Mouse (Mus musculus): ENCODE measurements at regions not wholly inside any gene's neighbourhood (a gene's known extent, or its start where the extent isn't known, plus 50 kb on each side); places are given as distances from the start of the nearest gene placed in this dataset.
"Not testable (repeated sequence)": the region's sequence is repeated elsewhere in the genome, so short reads cannot be mapped to it uniquely, and the experiment has no call there.

DNA sequence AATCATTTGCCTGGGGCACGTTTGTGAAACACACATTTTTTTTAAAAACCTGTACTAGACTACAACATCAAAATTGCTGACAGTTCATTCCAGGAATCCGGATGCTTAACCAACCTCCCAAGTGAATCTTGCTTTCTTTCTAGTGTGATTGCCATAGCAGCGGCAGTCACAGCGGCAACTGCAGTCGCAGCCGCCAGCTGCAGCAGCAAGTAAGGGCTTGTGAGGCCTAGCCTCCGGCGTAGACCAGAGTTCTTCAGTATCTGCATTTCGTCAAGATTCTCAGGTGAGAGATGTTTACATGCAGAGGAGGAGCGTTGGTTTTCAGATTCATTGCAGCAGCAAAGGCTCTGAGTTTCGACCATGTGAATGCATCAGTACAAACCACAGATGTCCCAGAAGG, 128.7 kb upstream of the Daam1 start:
- Histone ChIP-seq H3K4me2 (replicated peaks; ENCODE audit: low read depth, low read length) (no peak overlapping the region), H3K4me1 (ENCODE audit: insufficient read depth, low read length) (no peaks in the 10 kb centered on the region), H3K9ac (replicated peaks; ENCODE audit: low read length) (no peak overlapping the region), H3K27ac (ENCODE audit: low read length) (no peak overlapping the region), H3K27me3 (ENCODE audit: insufficient read depth, low read length) (no peaks in the 10 kb centered on the region), H3K4me3 (ENCODE audit: low read length) (no peak overlapping the region), H3K9me3 (ENCODE audit: low read length) (peaks cover 6% of the 10 kb centered on the region), H3K36me3 (ENCODE audit: insufficient read depth, low read length) (no peaks in the 10 kb centered on the region)
- WGBS, result 88% methylated on average over 11 of the region's 11 CpGs
- no peak for ATAC-seq (ENCODE audit: low FRiP score, low TSS enrichment)

- no peaks in the 10 kb centered on the region for H3K27me3 ChIP-seq (ENCODE audit: insufficient read depth, low read length)
- no peak for ATAC-seq (ENCODE audit: low FRiP score, low TSS enrichment)
- H3K27ac ChIP-seq (ENCODE audit: low read length), result no peak overlapping the region
- 87% methylated on average over 13 of the region's 13 CpGs for WGBS
- no peak overlapping the region for H3K9ac ChIP-seq (replicated peaks; ENCODE audit: low read length)
- H3K9me3 ChIP-seq (ENCODE audit: low read length), result peaks cover 6% of the 10 kb centered on the region
- H3K4me3 ChIP-seq (ENCODE audit: low read length), result no peak overlapping the region
- H3K36me3 ChIP-seq (ENCODE audit: insufficient read depth, low read length), result no peaks in the 10 kb centered on the region
- no peak overlapping the region for H3K4me2 ChIP-seq (replicated peaks; ENCODE audit: low read depth, low read length)
- no peaks in the 10 kb centered on the region for H3K4me1 ChIP-seq (ENCODE audit: insufficient read depth, low read length)
These were observed 127.6 kb upstream of the Daam1 start for GRCm38 (mm10) chr12:71703146-71703902.

DNA sequence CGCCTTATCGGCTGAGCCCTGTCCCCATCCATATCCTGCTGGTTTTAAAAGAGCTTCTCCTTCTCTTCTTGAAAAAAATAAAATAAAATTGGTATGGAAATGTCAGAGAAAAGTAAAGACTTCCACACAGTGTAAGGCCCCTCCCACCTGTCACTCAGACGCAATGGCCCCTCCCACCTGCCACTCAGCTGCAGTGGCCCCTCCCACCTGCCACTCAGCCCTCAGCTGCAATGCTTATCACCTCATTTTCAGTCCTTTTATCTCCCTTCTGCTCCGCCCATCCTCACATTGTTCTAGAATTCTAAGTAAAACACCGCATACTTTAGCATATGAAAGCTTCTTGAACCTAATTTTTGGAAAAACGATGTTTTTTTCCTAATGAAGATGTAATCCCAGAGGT, 126.4 kb upstream of the Daam1 start:
- Histone ChIP-seq H3K9ac (replicated peaks; ENCODE audit: low read length) (no peak overlapping the region), H3K4me1 (ENCODE audit: insufficient read depth, low read length) (no peaks in the 10 kb centered on the region), H3K36me3 (ENCODE audit: insufficient read depth, low read length) (no peaks in the 10 kb centered on the region), H3K4me3 (ENCODE audit: low read length) (no peak overlapping the region), H3K27me3 (ENCODE audit: insufficient read depth, low read length) (no peaks in the 10 kb centered on the region), H3K27ac (ENCODE audit: low read length) (no peak overlapping the region), H3K4me2 (replicated peaks; ENCODE audit: low read depth, low read length) (no peak overlapping the region), H3K9me3 (ENCODE audit: low read length) (peaks cover 4% of the 10 kb centered on the region)
- no peak for ATAC-seq (ENCODE audit: low FRiP score, low TSS enrichment)
- WGBS, result 80% methylated on average over 6 of the region's 6 CpGs

DNA sequence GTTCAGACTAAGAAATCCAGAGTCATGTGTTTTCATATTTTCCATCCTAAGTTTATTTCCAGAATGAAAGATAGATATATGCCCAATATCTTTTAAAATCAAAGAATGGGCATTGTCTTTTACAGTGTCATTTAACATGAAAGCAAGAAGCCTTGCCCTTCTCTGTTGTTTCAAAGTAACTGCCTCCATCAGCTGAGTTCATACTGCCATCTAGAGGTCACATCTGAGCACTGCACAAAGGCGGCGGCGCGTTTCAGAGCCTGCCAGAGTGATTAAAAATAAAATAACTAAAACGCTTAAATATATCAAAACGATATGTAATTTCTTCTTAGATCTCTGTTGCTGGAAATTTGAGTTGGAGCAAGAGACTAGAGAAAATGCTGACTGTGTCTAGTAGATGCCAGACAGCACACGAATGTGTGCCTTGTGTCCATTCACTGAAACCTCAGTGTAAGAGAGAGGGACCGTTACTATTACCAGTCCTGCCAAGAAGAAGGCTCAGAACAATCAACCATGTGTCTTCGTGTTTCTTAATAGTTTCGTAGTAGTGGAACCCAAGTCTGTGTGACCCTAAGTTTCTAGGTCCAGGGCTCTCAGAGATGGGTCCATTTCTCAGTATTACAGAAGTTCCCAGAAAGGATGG, 123.0 kb upstream of the Daam1 start:
- no peak overlapping the region for H3K9ac ChIP-seq (replicated peaks; ENCODE audit: low read length)
- WGBS, result 27% methylated on average over 10 of the region's 10 CpGs
- H3K27ac ChIP-seq (ENCODE audit: low read length), result no peak overlapping the region
- no peak overlapping the region for H3K4me2 ChIP-seq (replicated peaks; ENCODE audit: low read depth, low read length)
- H3K4me1 ChIP-seq (ENCODE audit: insufficient read depth, low read length), result no peaks in the 10 kb centered on the region
- ATAC-seq (ENCODE audit: low FRiP score, low TSS enrichment), result no peak
- no peaks in the 10 kb centered on the region for H3K36me3 ChIP-seq (ENCODE audit: insufficient read depth, low read length)
- no peak overlapping the region for H3K4me3 ChIP-seq (ENCODE audit: low read length)
- H3K9me3 ChIP-seq (ENCODE audit: low read length), result no peaks in the 10 kb centered on the region
- H3K27me3 ChIP-seq (ENCODE audit: insufficient read depth, low read length), result no peaks in the 10 kb centered on the region

DNA sequence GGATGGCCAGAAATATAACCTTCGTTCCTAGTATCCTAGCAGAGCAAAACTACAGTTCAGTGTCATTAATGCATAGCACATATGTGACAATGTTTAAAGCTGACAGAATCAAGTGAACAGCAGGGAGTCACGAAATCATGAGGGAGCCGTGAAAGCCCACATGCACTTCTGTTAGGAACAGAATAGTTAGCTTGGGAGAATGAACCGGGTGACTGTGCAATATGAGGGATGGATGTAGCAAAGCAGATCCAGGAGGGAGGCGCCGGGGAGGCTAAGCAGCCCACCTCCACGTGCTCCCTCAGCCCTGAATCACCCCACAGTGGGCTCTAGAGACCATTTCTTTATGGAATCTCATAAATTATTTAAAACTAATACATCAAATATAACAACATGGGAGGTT, 116.3 kb upstream of the Daam1 start:
- no peaks in the 10 kb centered on the region for H3K27me3 ChIP-seq (ENCODE audit: insufficient read depth, low read length)
- no peaks in the 10 kb centered on the region for H3K4me1 ChIP-seq (ENCODE audit: insufficient read depth, low read length)
- whole genome bisulfite sequencing, result 67% methylated on average over 7 of the region's 7 CpGs
- H3K27ac ChIP-seq (ENCODE audit: low read length), result no peak overlapping the region
- no peak overlapping the region for H3K4me3 ChIP-seq (ENCODE audit: low read length)
- H3K4me2 ChIP-seq (replicated peaks; ENCODE audit: low read depth, low read length), result no peak overlapping the region
- no peaks in the 10 kb centered on the region for H3K9me3 ChIP-seq (ENCODE audit: low read length)
- no peak for ATAC-seq (ENCODE audit: low FRiP score, low TSS enrichment)
- no peak overlapping the region for H3K9ac ChIP-seq (replicated peaks; ENCODE audit: low read length)
- no peaks in the 10 kb centered on the region for H3K36me3 ChIP-seq (ENCODE audit: insufficient read depth, low read length)

GRCm38 (mm10) chr12:71718412-71718811, 112.5 kb upstream of the Daam1 start:
- not testable (repeated sequence) for H3K4me1 ChIP-seq (ENCODE audit: insufficient read depth, low read length); ATAC-seq (ENCODE audit: low FRiP score, low TSS enrichment); H3K27me3 ChIP-seq (ENCODE audit: insufficient read depth, low read length); H3K4me3 ChIP-seq (ENCODE audit: low read length); H3K9me3 ChIP-seq (ENCODE audit: low read length); H3K36me3 ChIP-seq (ENCODE audit: insufficient read depth, low read length); H3K9ac ChIP-seq (replicated peaks; ENCODE audit: low read length); H3K27ac ChIP-seq (ENCODE audit: low read length); H3K4me2 ChIP-seq (replicated peaks; ENCODE audit: low read depth, low read length)
- WGBS, result 69% methylated on average over 12 of the region's 12 CpGs

DNA sequence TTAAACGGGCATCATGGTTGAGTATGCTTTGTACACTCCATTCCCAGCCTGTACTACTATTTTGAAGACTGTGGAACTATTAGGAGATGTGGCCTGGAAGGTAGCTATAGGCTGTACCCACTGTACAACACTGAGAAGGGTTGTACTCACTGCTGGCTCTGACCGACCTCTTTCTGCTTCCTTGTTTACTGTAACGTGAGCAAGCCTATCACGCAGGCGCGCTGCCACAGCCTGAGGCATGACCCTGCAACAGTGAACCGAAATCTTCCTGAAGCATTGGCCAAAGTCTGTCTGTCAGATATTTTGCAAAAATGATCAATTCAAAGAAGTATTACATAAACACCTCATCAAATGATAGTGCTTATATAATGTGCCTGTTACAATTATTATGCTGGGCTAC, 112.0 kb upstream of the Daam1 start:
- no peak overlapping the region for H3K4me2 ChIP-seq (replicated peaks; ENCODE audit: low read depth, low read length)
- no peak overlapping the region for H3K9ac ChIP-seq (replicated peaks; ENCODE audit: low read length)
- no peak for ATAC-seq (ENCODE audit: low FRiP score, low TSS enrichment)
- no peaks in the 10 kb centered on the region for H3K9me3 ChIP-seq (ENCODE audit: low read length)
- WGBS, result 48% methylated on average over 7 of the region's 7 CpGs
- no peaks in the 10 kb centered on the region for H3K27me3 ChIP-seq (ENCODE audit: insufficient read depth, low read length)
- H3K36me3 ChIP-seq (ENCODE audit: insufficient read depth, low read length), result no peaks in the 10 kb centered on the region
- no peaks in the 10 kb centered on the region for H3K4me1 ChIP-seq (ENCODE audit: insufficient read depth, low read length)
- H3K4me3 ChIP-seq (ENCODE audit: low read length), result no peak overlapping the region
- no peak overlapping the region for H3K27ac ChIP-seq (ENCODE audit: low read length)

GRCm38 (mm10) chr12:71725140-71725539, 105.7 kb upstream of the Daam1 start:
- Histone ChIP-seq H3K36me3 (ENCODE audit: insufficient read depth, low read length) (no peaks in the 10 kb centered on the region), H3K9ac (replicated peaks; ENCODE audit: low read length) (no peak overlapping the region), H3K4me1 (ENCODE audit: insufficient read depth, low read length) (peaks cover 4% of the 10 kb centered on the region; the same call in 1 of the 2 replicates), H3K27me3 (ENCODE audit: insufficient read depth, low read length) (no peaks in the 10 kb centered on the region), H3K4me2 (replicated peaks; ENCODE audit: low read depth, low read length) (no peak overlapping the region), H3K27ac (ENCODE audit: low read length) (no peak overlapping the region), H3K9me3 (ENCODE audit: low read length) (no peaks in the 10 kb centered on the region), H3K4me3 (ENCODE audit: low read length) (no peak overlapping the region)
- WGBS, result 27% methylated on average over 5 of the region's 5 CpGs
- no peak for ATAC-seq (ENCODE audit: low FRiP score, low TSS enrichment)

- Histone ChIP-seq H3K4me3 (ENCODE audit: low read length) (no peak overlapping the region), H3K27ac (ENCODE audit: low read length) (no peak overlapping the region), H3K9me3 (ENCODE audit: low read length) (no peaks in the 10 kb centered on the region), H3K9ac (replicated peaks; ENCODE audit: low read length) (no peak overlapping the region), H3K27me3 (ENCODE audit: insufficient read depth, low read length) (no peaks in the 10 kb centered on the region), H3K4me1 (ENCODE audit: insufficient read depth, low read length) (peaks cover 4% of the 10 kb centered on the region; the same call in 1 of the 2 replicates), H3K4me2 (replicated peaks; ENCODE audit: low read depth, low read length) (no peak overlapping the region), H3K36me3 (ENCODE audit: insufficient read depth, low read length) (no peaks in the 10 kb centered on the region)
- 65% methylated on average over 4 of the region's 4 CpGs for WGBS
- no peak for ATAC-seq (ENCODE audit: low FRiP score, low TSS enrichment)
These were observed 105.1 kb upstream of the Daam1 start for GRCm38 (mm10) chr12:71725713-71726336.

GRCm38 (mm10) chr12:71743345-71743744, 87.5 kb upstream of the Daam1 start:
- Histone ChIP-seq H3K4me1 (ENCODE audit: insufficient read depth, low read length) (peaks cover 5% of the 10 kb centered on the region; the same call in 1 of the 2 replicates), H3K36me3 (ENCODE audit: insufficient read depth, low read length) (no peaks in the 10 kb centered on the region), H3K4me2 (replicated peaks; ENCODE audit: low read depth, low read length) (no peak overlapping the region), H3K27me3 (ENCODE audit: insufficient read depth, low read length) (no peaks in the 10 kb centered on the region), H3K9ac (replicated peaks; ENCODE audit: low read length) (no peak overlapping the region), H3K9me3 (ENCODE audit: low read length) (no peaks in the 10 kb centered on the region), H3K27ac (ENCODE audit: low read length) (no peak overlapping the region), H3K4me3 (ENCODE audit: low read length) (no peak overlapping the region)
- ATAC-seq (ENCODE audit: low FRiP score, low TSS enrichment), result no peak
- 71% methylated on average over 2 of the region's 2 CpGs for WGBS

Data from kidney, embryonic 16.5 days (tissue).